Mouse (Mus musculus) erythroblast, embryonic 14.5 days (primary cell): ENCODE data around the gene Spats2l. TPM values are rescaled to one million over a fixed set of nuclear protein-coding genes. Genes with fewer than 3 reads are reported as not detected.

Experiments
- H3K27me3 ChIP-seq: 2 replicates; pipeline ENCODE4 v1.6.1; 2012; ENCODE audit warnings: inconsistent platforms; ENCODE audit not compliant: control insufficient read depth
- H3K36me3 ChIP-seq: 2 replicates; pipeline ENCODE4 v1.6.1; 2012; ENCODE audit warnings: mild to moderate bottlenecking, inconsistent platforms; ENCODE audit not compliant: control insufficient read depth
- H3K4me1 ChIP-seq: 2 replicates; pipeline ENCODE4 v1.6.1; 2012; ENCODE audit warnings: inconsistent platforms; ENCODE audit not compliant: control insufficient read depth
- H3K4me3 ChIP-seq: replicated peaks from 2 replicates; pipeline ENCODE3; 2012; ENCODE audit warnings: moderate library complexity, mild to moderate bottlenecking, inconsistent platforms
- H3K9me3 ChIP-seq: 2 replicates; pipeline ENCODE4 v1.6.1; 2012; ENCODE audit warnings: low read length, inconsistent platforms, mixed read lengths; ENCODE audit not compliant: control insufficient read depth
- GATA1 ChIP-seq: IDR thresholded peaks from 2 replicates; pipeline ENCODE4 v1.6.1; 2012; ENCODE audit warnings: low read length, inconsistent platforms, mixed read lengths
- TAL1 ChIP-seq: IDR thresholded peaks from 3 replicates; pipeline ENCODE4 v1.6.1; 2012; ENCODE audit warnings: low read length, inconsistent platforms, mixed read lengths
- polyA plus RNA-seq: library from polyadenylated mRNA; stranded (reverse); fragments of >175 nt; gene quantifications from 2 replicates; pipeline ENCODE4 v1.2.3, GENCODE M21; 2012

Spats2l gene
- polyA plus RNA-seq, 1 experiment, result not detected

- Histone ChIP-seq H3K36me3 (no peaks in the 10 kb centered on the region), H3K4me1 (no peaks in the 10 kb centered on the region), H3K27me3 (no peaks in the 10 kb centered on the region), H3K4me3 (no peak overlapping the region), H3K9me3 (no peaks in the 10 kb centered on the region)
- TF ChIP-seq GATA1 (no peak), TAL1 (no peak)
Observed at GRCm38 (mm10) chr1:57845054-57845722, 71.2 kb downstream of the Spats2l start.

- TF ChIP-seq GATA1, result no peak
- no peak for TF ChIP-seq TAL1
- Histone ChIP-seq H3K4me1 (no peaks in the 10 kb centered on the region), H3K27me3 (no peaks in the 10 kb centered on the region), H3K4me3 (no peak overlapping the region), H3K36me3 (no peaks in the 10 kb centered on the region), H3K9me3 (no peaks in the 10 kb centered on the region)
Observed at GRCm38 (mm10) chr1:57846856-57847698, 73.1 kb downstream of the Spats2l start.

- Histone ChIP-seq H3K36me3 (no peaks in the 10 kb centered on the region), H3K4me3 (no peak overlapping the region), H3K4me1 (no peaks in the 10 kb centered on the region), H3K27me3 (no peaks in the 10 kb centered on the region), H3K9me3 (no peaks in the 10 kb centered on the region)
- TF ChIP-seq GATA1 (no peak), TAL1 (no peak)
Observed at GRCm38 (mm10) chr1:57849087-57849486, 75.1 kb downstream of the Spats2l start.

GRCm38 (mm10) chr1:57849916-57850315, 76.0 kb downstream of the Spats2l start:
- Histone ChIP-seq H3K4me1 (no peaks in the 10 kb centered on the region), H3K9me3 (no peaks in the 10 kb centered on the region), H3K36me3 (no peaks in the 10 kb centered on the region), H3K27me3 (no peaks in the 10 kb centered on the region), H3K4me3 (no peak overlapping the region)
- no peak for TF ChIP-seq GATA1
- no peak for TF ChIP-seq TAL1

GRCm38 (mm10) chr1:57851871-57852270, 77.9 kb downstream of the Spats2l start:
- Histone ChIP-seq H3K36me3 (no peaks in the 10 kb centered on the region), H3K9me3 (no peaks in the 10 kb centered on the region), H3K27me3 (no peaks in the 10 kb centered on the region), H3K4me1 (no peaks in the 10 kb centered on the region), H3K4me3 (no peak overlapping the region)
- TF ChIP-seq GATA1 (no peak), TAL1 (no peak)

- Histone ChIP-seq H3K27me3 (no peaks in the 10 kb centered on the region), H3K4me3 (no peak overlapping the region), H3K4me1 (no peaks in the 10 kb centered on the region), H3K36me3 (no peaks in the 10 kb centered on the region), H3K9me3 (no peaks in the 10 kb centered on the region)
- TF ChIP-seq TAL1 (no peak), GATA1 (no peak)
Observed at GRCm38 (mm10) chr1:57852562-57853271, 78.8 kb downstream of the Spats2l start.

GRCm38 (mm10) chr1:57857799-57858198, 83.8 kb downstream of the Spats2l start:
- H3K4me1 ChIP-seq, result no peaks in the 10 kb centered on the region
- TF ChIP-seq GATA1, result no peak
- TF ChIP-seq TAL1, result no peak
- H3K27me3 ChIP-seq, result no peaks in the 10 kb centered on the region
- H3K9me3 ChIP-seq, result no peaks in the 10 kb centered on the region
- H3K36me3 ChIP-seq, result no peaks in the 10 kb centered on the region
- H3K4me3 ChIP-seq, result no peak overlapping the region

GRCm38 (mm10) chr1:57862024-57862423, 88.1 kb downstream of the Spats2l start:
- TF ChIP-seq GATA1, result no peak
- no peak for TF ChIP-seq TAL1
- no peaks in the 10 kb centered on the region for H3K4me1 ChIP-seq
- no peak overlapping the region for H3K4me3 ChIP-seq
- no peaks in the 10 kb centered on the region for H3K9me3 ChIP-seq
- H3K36me3 ChIP-seq, result no peaks in the 10 kb centered on the region
- H3K27me3 ChIP-seq, result no peaks in the 10 kb centered on the region

- no peaks in the 10 kb centered on the region for H3K36me3 ChIP-seq
- no peaks in the 10 kb centered on the region for H3K9me3 ChIP-seq
- H3K4me3 ChIP-seq, result no peak overlapping the region
- TF ChIP-seq TAL1 (no peak), GATA1 (no peak)
- no peaks in the 10 kb centered on the region for H3K27me3 ChIP-seq
- no peaks in the 10 kb centered on the region for H3K4me1 ChIP-seq
Observed at GRCm38 (mm10) chr1:57868651-57869050, 94.7 kb downstream of the Spats2l start.
